Mouse (Mus musculus) forebrain, postnatal 0 days (tissue): ENCODE data around the gene Pomgnt2. TPM values are rescaled to one million over a fixed set of nuclear protein-coding genes. Genes with fewer than 3 reads are reported as not detected.
A peak's percentile ranks its signal among the peaks of the same experiment; 100 is the strongest.

ENCODE experiments used
- ATAC-seq: fragments of 200-750 bp; cut with Nextera tagmentation; 2 replicates; pipeline ENCODE4 v1.8.0; 2017; ENCODE audit warnings: mild to moderate bottlenecking, moderate library complexity
- DNase-seq: peaks from one replicate; pipeline ENCODE4 v3.0.0-alpha.2; 2015
- H3K27ac ChIP-seq: fragments of 300-500 bp; sonication (generic); 2 replicates; pipeline ENCODE4 v1.5.1; 2014; ENCODE audit warnings: low read depth, mild to moderate bottlenecking, antibody characterized with exemption, low read length, moderate library complexity, mixed read lengths
- H3K27me3 ChIP-seq: fragments of 300-500 bp; sonication (generic); 2 replicates; pipeline ENCODE4 v1.6.1; 2014; ENCODE audit warnings: mild to moderate bottlenecking, low read length, mixed read lengths; ENCODE audit not compliant: insufficient read depth
- H3K36me3 ChIP-seq: fragments of 300-500 bp; sonication (generic); 2 replicates; pipeline ENCODE4 v1.6.1; 2014; ENCODE audit warnings: mild to moderate bottlenecking, moderate library complexity; ENCODE audit not compliant: insufficient read depth
- H3K4me1 ChIP-seq: fragments of 300-500 bp; sonication (generic); 2 replicates; pipeline ENCODE4 v1.6.1; 2014; ENCODE audit warnings: antibody characterized with exemption; ENCODE audit not compliant: insufficient read depth
- H3K4me2 ChIP-seq: fragments of 300-500 bp; sonication (generic); 2 replicates; pipeline ENCODE4 v1.6.1; 2014; ENCODE audit warnings: low read depth, mild to moderate bottlenecking, moderate library complexity
- H3K4me3 ChIP-seq: fragments of 300-500 bp; sonication (generic); 2 replicates; pipeline ENCODE4 v1.5.1; 2014; ENCODE audit warnings: low read depth, low read length, mixed read lengths
- H3K9ac ChIP-seq: fragments of 300-500 bp; sonication (generic); 2 replicates; pipeline ENCODE4 v1.6.1; 2014; ENCODE audit warnings: mild to moderate bottlenecking
- H3K9me3 ChIP-seq: fragments of 300-500 bp; sonication (generic); 2 replicates; pipeline ENCODE4 v1.6.1; 2016; ENCODE audit warnings: low read length
- CTCF ChIP-seq: sonication (generic); IDR thresholded peaks from 2 replicates; pipeline ENCODE4 v1.5.1; 2016; ENCODE audit warnings: antibody characterized with exemption, control low read depth, low read depth
- WGBS: fragments of 180-500 bp; shearing (Covaris S2); extraction: QIAGEN DNeasy Blood & Tissue Kit; methylation state at CpG from one replicate; pipeline ENCODE4 v1.1.7; 2014; 5-methylcytosine and 5-hydroxymethylcytosine counted together
- polyA plus RNA-seq: library from polyadenylated mRNA; unstranded; fragments of >200 nt; fragmentation: Nextera tagmentation; extraction: Ambion mirVana; gene quantifications from 2 replicates; pipeline ENCODE4 v1.2.1, GENCODE M21; 2015
- total RNA-seq: library from RNA; depleted of rRNA; stranded (reverse); fragments of >200 nt; gene quantifications from 2 replicates; pipeline ENCODE4 v1.2.3, GENCODE M21; 2014

The Pomgnt2 gene
- total and polyA plus RNA-seq, 2 experiments from 2014 or later, result 35.6 to 85.7 TPM

DNA sequence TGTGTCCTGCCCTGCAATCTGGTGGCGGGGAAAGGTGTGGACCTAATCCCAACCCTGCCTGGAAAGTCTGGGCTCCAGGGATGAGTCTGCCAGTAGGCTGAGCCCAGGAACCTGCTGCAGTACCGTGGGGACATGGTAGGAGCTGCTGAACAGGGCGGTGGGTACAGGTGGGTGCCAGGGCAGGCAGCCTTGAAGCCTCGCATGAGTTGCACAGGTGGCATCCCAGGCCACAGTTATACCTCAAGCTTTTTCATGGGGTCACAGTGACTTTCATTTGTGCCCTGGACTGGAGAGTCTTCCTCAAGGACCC, 45.8 kb downstream of the Pomgnt2 start:
- no peak for TF ChIP-seq CTCF
- no peak overlapping the region for H3K27ac ChIP-seq
- DNase-seq (no peak), ATAC-seq (no peak; the same call in 1 of the 2 replicates)
- peak overlapping the region; percentile 25; the same call in 1 of the 2 replicates for H3K9ac ChIP-seq
- H3K4me2 ChIP-seq, result peak overlapping the region; percentile 32
- H3K4me3 ChIP-seq, result no peak overlapping the region
- H3K36me3 ChIP-seq, result no peaks in the 10 kb centered on the region
- no peaks in the 10 kb centered on the region for H3K9me3 ChIP-seq
- 26% methylated on average over 4 of the region's 4 CpGs for WGBS
- H3K4me1 ChIP-seq, result 0 out of 2 replicates have a peak, but pooled peaks cover 5% of the 10 kb centered on the region
- no peaks in the 10 kb centered on the region for H3K27me3 ChIP-seq

DNA sequence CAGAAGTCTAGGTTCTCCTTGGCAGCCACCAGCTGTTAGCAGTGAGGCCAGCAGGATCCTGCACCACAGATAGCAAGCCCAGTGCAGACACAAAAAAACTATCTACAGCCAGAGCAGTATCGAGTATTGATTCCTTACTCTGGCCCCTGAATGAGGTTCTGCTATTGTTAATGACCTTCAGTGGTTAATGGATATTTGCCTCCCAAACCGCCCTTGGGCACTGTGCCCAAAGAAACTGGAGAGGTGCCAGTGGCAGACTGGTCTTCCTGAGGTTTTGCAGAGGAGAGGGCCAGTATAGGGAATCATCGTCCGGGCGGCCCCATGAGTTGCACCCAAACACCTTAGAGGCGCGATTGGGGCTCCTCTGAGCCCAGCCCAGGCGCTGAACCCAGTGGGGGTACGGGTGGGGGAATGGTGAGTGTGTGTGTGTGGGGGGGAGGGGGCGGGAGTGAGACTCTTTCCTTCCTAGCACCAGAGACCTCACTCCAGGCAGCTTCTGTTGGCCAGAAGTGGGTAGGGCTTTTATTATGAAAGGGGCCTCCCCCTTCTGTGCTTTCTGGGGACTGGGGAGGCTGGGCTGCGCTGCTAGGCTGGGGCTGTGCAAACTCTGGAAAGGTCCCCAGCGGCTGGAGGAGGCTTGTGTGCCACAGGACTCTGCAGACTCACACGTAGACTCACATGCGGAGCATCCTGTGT, 46.3 kb downstream of the Pomgnt2 start, which contains the start of gene Fam198a:
Fam198a (plus strand) TSS at position 571 of the 696 bp plus-strand sequence.
- H3K4me2 ChIP-seq, result peak within 1 kb of the TSS; percentile 32
- H3K27me3 ChIP-seq, result no peaks in the 10 kb centered on the region
- H3K9ac ChIP-seq, result peak within 1 kb of the TSS; percentile 25; the same call in 1 of the 2 replicates
- 0 out of 2 replicates have a peak, but pooled peaks cover 5% of the 10 kb centered on the region for H3K4me1 ChIP-seq
- no peak within 1 kb of the TSS for H3K4me3 ChIP-seq
- WGBS, result 4% methylated on average over 14 of the region's 14 CpGs
- no peaks in the 10 kb centered on the region for H3K36me3 ChIP-seq
- no peaks in the 10 kb centered on the region for H3K9me3 ChIP-seq
- TF ChIP-seq CTCF, result no peak; the same call in 1 of the 2 replicates
- peak; percentile 88 for ATAC-seq
- peak; percentile 66 for DNase-seq
- H3K27ac ChIP-seq, result no peak within 1 kb of the TSS

DNA sequence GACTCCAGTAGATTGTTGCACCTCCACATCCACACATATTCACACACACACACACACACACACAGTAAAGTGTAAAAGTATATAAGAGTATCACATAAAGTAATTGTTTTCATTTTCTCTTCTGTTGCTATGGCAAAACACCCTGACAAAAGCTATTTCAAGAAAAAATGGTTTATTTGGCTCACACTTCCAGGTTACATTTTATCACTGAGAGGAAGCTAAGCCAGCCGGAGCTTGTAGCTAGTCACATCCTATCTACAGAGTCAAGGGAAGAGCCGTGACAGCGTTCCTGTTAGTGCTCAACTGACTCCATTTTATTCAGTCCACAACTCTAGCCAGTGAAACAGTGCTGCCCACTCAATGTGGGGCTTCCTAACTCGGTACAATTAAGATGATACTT, 48.5 kb downstream of the Pomgnt2 start:
- Histone ChIP-seq H3K9ac (no peak overlapping the region), H3K36me3 (no peaks in the 10 kb centered on the region), H3K9me3 (no peaks in the 10 kb centered on the region), H3K4me3 (no peak overlapping the region), H3K4me1 (0 out of 2 replicates have a peak, but pooled peaks cover 5% of the 10 kb centered on the region), H3K4me2 (no peak overlapping the region), H3K27me3 (no peaks in the 10 kb centered on the region), H3K27ac (no peak overlapping the region)
- no peak for TF ChIP-seq CTCF
- 75% methylated on average over 4 of the region's 4 CpGs for whole genome bisulfite sequencing
- ATAC-seq (no peak), DNase-seq (peak; percentile 7)

GRCm38 (mm10) chr9:121947784-121948183, 49.1 kb downstream of the Pomgnt2 start:
- 12% methylated on average over 4 of the region's 4 CpGs for WGBS
- Histone ChIP-seq H3K9ac (no peak overlapping the region), H3K9me3 (no peaks in the 10 kb centered on the region), H3K4me3 (no peak overlapping the region), H3K4me1 (0 out of 2 replicates have a peak, but pooled peaks cover 5% of the 10 kb centered on the region), H3K27me3 (no peaks in the 10 kb centered on the region), H3K36me3 (no peaks in the 10 kb centered on the region), H3K27ac (no peak overlapping the region), H3K4me2 (no peak overlapping the region)
- peak; percentile 79 for ATAC-seq
- TF ChIP-seq CTCF, result peak; percentile 82
- peak; percentile 87 for DNase-seq

DNA sequence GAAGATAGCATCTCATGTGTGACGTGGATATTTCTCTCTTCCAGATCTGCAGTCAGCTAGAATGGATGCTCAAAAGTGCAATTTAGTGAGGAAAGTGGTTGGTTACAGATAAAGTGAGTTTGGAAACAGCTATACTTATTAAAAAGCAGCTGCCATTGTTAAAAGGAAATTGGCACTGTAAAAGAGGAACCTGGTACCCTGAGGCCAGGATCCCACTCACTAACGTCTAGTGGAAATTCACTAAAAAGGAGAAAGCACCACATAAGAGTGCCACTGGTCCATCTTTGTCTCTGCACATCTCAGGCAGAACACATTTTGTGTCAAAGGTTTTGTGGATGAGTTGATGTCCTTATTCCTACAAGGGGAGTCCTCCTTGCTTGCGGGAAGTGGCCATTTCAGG, 53.3 kb downstream of the Pomgnt2 start:
- Histone ChIP-seq H3K4me2 (no peak overlapping the region), H3K9ac (no peak overlapping the region), H3K4me3 (no peak overlapping the region), H3K9me3 (no peaks in the 10 kb centered on the region), H3K4me1 (no peaks in the 10 kb centered on the region), H3K27me3 (no peaks in the 10 kb centered on the region), H3K36me3 (no peaks in the 10 kb centered on the region), H3K27ac (no peak overlapping the region)
- no peak for DNase-seq
- 87% methylated on average over 3 of the region's 3 CpGs for WGBS
- no peak for TF ChIP-seq CTCF
- no peak for ATAC-seq

DNA sequence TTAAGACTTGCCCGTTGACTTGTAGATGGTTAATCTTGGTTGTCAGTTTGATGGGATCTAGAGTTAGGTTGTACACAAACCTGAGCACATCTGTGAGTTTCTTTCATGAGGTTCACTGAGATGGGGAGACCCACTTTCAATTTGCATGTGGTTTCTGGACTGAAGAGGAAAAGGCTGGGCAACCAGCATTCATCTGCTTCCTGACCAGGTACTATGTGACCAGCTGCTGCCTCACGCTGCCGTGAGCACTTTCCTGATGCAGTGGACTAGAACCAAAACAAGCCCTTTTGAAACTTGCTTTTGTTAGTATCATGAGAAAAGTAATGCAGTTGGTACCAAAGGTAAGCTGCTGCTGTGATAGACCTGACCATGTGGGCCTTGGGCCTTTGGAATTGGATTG, 53.9 kb downstream of the Pomgnt2 start:
- Histone ChIP-seq H3K9ac (no peak overlapping the region), H3K36me3 (no peaks in the 10 kb centered on the region), H3K27ac (no peak overlapping the region), H3K4me1 (no peaks in the 10 kb centered on the region), H3K27me3 (no peaks in the 10 kb centered on the region), H3K4me3 (no peak overlapping the region), H3K9me3 (no peaks in the 10 kb centered on the region), H3K4me2 (no peak overlapping the region)
- no peak for TF ChIP-seq CTCF
- WGBS, result 94% methylated on average over 3 of the region's 3 CpGs
- ATAC-seq (no peak), DNase-seq (no peak)

- Histone ChIP-seq H3K36me3 (no peaks in the 10 kb centered on the region), H3K27me3 (no peaks in the 10 kb centered on the region), H3K27ac (peak overlapping the region; percentile 64; the same call in 1 of the 2 replicates), H3K9me3 (no peaks in the 10 kb centered on the region), H3K4me2 (peak overlapping the region; percentile 44), H3K9ac (peak overlapping the region; percentile 7; the same call in 1 of the 2 replicates), H3K4me3 (peak overlapping the region; percentile 33), H3K4me1 (no peaks in the 10 kb centered on the region)
- peak; percentile 87 for ATAC-seq
- 63% methylated on average over 21 of the region's 21 CpGs for whole genome bisulfite sequencing
- no peak for TF ChIP-seq CTCF
- peak; percentile 76 for DNase-seq
These were observed 59.0 kb downstream of the Pomgnt2 start for GRCm38 (mm10) chr9:121937944-121938355.
